Mouse (Mus musculus): ENCODE results near the gene Pbx1.

DNA sequence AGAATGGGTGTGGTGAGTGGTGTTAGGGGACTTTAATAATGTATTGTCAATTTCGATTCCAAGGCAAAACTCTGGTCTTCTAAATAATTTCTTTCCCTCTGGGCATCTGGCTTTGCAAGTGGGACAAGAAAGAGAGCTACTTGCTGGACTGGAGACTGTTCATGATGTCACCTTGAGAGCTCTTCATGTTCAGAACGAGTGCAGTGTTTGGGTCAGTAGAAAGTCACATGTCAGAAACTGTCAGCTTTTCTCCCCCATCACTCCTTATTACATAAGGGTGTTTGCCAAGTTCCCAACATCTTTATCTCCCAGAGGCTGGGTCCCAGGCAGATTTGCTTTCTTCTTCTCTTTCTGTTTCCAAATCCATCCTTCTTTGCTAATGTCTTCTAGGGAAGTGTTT lies 328.2 kb downstream of the Pbx1 start:
- TF ChIP-seq ZNF384 (IDR thresholded peaks at IDR 0.05; ENCODE audit: low read depth, low read length): no peak
- no peak for TF ChIP-seq CHD2 (IDR thresholded peaks at IDR 0.05; ENCODE audit: low read depth, low read length)
- no peak for TF ChIP-seq MAFK (IDR thresholded peaks at IDR 0.05; ENCODE audit: insufficient read depth, low read depth, low read length)
- no peak for TF ChIP-seq HCFC1 (IDR thresholded peaks at IDR 0.05; ENCODE audit: borderline replicate concordance, insufficient read depth, low read length)
- TF ChIP-seq ZC3H11A (IDR thresholded peaks at IDR 0.05; ENCODE audit: borderline replicate concordance, low read depth, low read length): no peak

Data from ES-E14 (cell line).